Mouse (Mus musculus): ENCODE data around the gene Btbd17. TPM values are rescaled to one million over a fixed set of nuclear protein-coding genes. Genes with fewer than 3 reads are reported as not detected.

Btbd17 gene
- polyA plus RNA-seq, 1 experiment from 2014 or later = 1.6 TPM

Other genes starting within 250 kb of the Btbd17 start
- 920 and 985 TPM in 2 replicates for gene Rpl38, start 127.4 kb downstream of the Btbd17 start, polyA plus RNA-seq (2015; fragmentation: Nextera tagmentation; extraction: Ambion mirVana)
- 15.5 and 17.9 TPM in 2 replicates for gene Ttyh2, start 120.5 kb downstream of the Btbd17 start, polyA plus RNA-seq (2015; fragmentation: Nextera tagmentation; extraction: Ambion mirVana)
- gene Dnaic2, start 68.5 kb downstream of the Btbd17 start, polyA plus RNA-seq (2015; fragmentation: Nextera tagmentation; extraction: Ambion mirVana) = 0.54 and 0.62 TPM in 2 replicates
- gene Kif19a, start 30.6 kb downstream of the Btbd17 start, polyA plus RNA-seq (2015; fragmentation: Nextera tagmentation; extraction: Ambion mirVana) = 0.58 and 1.1 TPM in 2 replicates
- gene Gpr142, start 3.0 kb upstream of the Btbd17 start, polyA plus RNA-seq (2015; fragmentation: Nextera tagmentation; extraction: Ambion mirVana) = 0.54 and 0.58 TPM in 2 replicates
- 26.7 and 27.4 TPM in 2 replicates for gene Gprc5c, start 55.2 kb upstream of the Btbd17 start, polyA plus RNA-seq (2015; fragmentation: Nextera tagmentation; extraction: Ambion mirVana)
- gene Cd300a, start 94.1 kb upstream of the Btbd17 start, polyA plus RNA-seq (2015; fragmentation: Nextera tagmentation; extraction: Ambion mirVana) = 1.9 and 2.2 TPM in 2 replicates
- gene Cd300lb, start 138.4 kb upstream of the Btbd17 start, polyA plus RNA-seq (2015; fragmentation: Nextera tagmentation; extraction: Ambion mirVana) = 0.68 and 1.1 TPM in 2 replicates
- not detected in 2 replicates for gene Cd300c, start 173.2 kb upstream of the Btbd17 start, polyA plus RNA-seq (2015; fragmentation: Nextera tagmentation; extraction: Ambion mirVana)
- gene Cd300ld, start 194.0 kb upstream of the Btbd17 start, polyA plus RNA-seq (2015; fragmentation: Nextera tagmentation; extraction: Ambion mirVana) = 0.45 and 0.48 TPM in 2 replicates
- 3.3 and 3.6 TPM in 2 replicates for gene Cd300c2, start 205.9 kb upstream of the Btbd17 start, polyA plus RNA-seq (2015; fragmentation: Nextera tagmentation; extraction: Ambion mirVana)
- not detected in 2 replicates for gene Cd300ld2, start 220.2 kb upstream of the Btbd17 start, polyA plus RNA-seq (2015; fragmentation: Nextera tagmentation; extraction: Ambion mirVana)
- gene Cd300ld4, start 231.1 kb upstream of the Btbd17 start, polyA plus RNA-seq (2015; fragmentation: Nextera tagmentation; extraction: Ambion mirVana) = not detected in 2 replicates
- not detected in 2 replicates for gene Cd300ld5, start 241.8 kb upstream of the Btbd17 start, polyA plus RNA-seq (2015; fragmentation: Nextera tagmentation; extraction: Ambion mirVana)